Mouse (Mus musculus) adrenal gland, adult 2 months (tissue): ENCODE results near the gene Eef1b2. TPM values are rescaled to one million over a fixed set of nuclear protein-coding genes. Genes with fewer than 3 reads are reported as not detected.
"Not testable (repeated sequence)": the region's sequence is repeated elsewhere in the genome, so short reads cannot be mapped to it uniquely, and the experiment has no call there.

Experiments used
- DNase-seq: peaks from one replicate; pipeline ENCODE4 v3.0.0; 2021
- long read RNA-seq: library from polyadenylated mRNA; stranded (forward); transcript quantifications from one replicate; pipeline ENCODE4 v2.0.0, GENCODE M21; 2021
- polyA plus RNA-seq: library from polyadenylated mRNA; depleted of rRNA; stranded (reverse); fragments of >200 nt; gene quantifications from 2 replicates; pipeline ENCODE4 v1.2.3, GENCODE M21; 2012; rRNA removed
- total RNA-seq, 2 experiments: library from RNA; stranded (reverse); gene quantifications; 2 replicates each; pipeline ENCODE4 v1.2.3; 2021

Eef1b2 gene
- total RNA-seq: 100 to 1,000 TPM; 456 to 691 TPM
- 195 and 300 TPM in 2 replicates for polyA plus RNA-seq
- long read RNA-seq, transcript Eef1b2-204 (6 exons, 1,939 nt): major isoform, 104 of 111 reads
- long read RNA-seq, partial matches to known transcripts: 7 of 111 reads
- long read RNA-seq, other reads (novel, unspliced or antisense): 0 of 111 reads

DNA sequence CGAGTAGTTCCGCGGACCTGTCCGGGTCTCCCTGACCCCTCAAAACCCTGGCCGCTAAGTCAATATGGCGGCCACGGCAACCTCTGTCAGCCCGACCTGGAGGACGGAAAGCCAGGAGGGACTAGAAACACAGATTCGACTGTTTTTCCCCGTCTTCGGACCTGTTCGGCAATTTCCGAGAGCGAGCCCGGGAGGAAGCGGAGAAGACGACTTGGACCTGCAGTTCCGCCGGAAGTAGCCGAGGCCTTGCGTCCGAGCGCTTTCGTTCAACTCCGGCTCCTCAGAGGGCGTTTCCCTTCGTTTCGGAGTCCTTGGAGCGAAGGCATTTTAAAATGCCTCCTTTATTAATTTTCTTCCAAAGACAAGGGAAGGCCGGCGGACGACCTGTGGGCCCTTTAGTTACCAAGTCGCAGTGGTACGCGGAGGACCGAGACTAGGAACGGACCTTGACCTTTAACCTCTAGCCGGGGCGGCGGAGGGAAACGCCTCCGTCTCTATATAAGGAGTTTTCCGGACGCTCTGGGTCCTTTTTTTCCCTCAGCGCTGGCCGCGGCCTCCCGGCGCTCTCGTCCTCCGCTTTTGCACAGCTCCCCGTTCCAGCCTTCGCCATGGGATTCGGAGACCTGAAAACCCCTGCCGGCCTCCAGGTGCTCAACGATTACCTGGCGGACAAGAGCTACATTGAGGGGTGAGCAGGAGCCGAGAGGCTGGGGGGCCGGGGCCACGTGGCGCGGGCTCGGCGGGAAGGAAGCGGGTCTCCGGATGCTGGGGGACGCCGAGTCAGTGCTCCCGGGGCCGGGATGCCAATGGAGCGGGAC lies at the start of gene Eef1b2, which contains the start of gene Ndufs1:
Gene Eef1b2 (plus strand): TSS at position 222 of the 818 bp plus-strand sequence.
Gene Ndufs1 (minus strand): TSS at position 230 of the 818 bp plus-strand sequence.
- peak; percentile 99 for DNase-seq

DNA sequence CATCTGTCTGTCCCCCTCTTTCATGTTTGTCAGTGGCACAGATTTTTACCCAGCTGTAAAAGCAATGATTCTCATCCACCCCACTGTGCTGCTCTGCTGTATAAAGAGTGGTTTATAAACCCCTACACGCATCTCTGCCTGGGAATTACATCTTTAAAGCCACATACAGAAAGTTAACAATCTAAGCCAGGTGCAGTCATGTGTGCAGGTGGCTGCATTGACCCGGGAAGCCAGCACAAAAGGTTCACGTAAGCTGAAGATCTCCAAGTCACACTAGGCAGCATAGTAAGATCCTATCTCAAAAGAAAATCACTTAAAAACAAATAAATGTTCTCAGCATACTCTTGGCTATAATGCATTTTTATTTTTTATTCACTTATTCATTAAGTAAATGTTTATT lies 47.4 kb upstream of the Eef1b2 start:
- DNase-seq: no peak

DNA sequence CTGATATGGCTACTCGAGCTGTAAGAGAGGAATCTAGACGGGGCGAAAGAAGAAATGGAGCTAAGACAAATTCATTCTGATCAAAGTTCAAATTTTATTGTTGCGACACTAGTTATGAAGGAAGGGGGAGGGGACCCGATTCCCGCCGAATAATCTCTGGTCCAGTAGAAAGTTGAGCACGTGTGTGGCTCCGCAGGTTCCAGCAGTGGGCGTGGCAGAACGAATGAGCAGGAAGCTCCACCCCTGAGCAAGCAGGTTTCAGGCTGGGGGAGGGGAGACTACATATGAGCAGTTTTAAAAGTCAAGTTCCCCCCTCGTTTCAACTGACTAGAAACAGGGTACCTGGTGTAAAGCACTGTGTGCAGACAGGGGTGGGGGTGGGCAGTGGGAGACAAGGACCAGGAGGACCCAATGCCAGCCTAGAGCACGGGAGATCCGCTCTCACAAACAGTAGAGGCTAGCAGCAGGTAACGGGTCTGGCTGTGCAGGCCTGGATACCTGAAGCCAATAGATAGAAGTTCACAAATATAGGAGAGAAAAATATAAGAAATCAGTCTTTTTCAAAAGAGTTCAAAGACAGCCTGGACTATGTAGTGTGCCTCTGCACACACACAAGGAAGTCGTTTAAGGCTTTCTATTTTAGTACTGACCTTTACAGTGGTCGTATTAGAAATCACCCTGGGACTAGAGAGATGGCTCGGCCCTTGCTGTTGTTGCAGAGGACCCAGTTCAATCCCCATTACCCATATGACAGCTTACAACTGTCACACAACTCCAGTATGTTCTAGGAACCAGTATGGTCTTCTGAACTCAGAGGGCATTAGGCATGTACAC lies 46.6 kb upstream of the Eef1b2 start:
- DNase-seq: peak; percentile 39

DNA sequence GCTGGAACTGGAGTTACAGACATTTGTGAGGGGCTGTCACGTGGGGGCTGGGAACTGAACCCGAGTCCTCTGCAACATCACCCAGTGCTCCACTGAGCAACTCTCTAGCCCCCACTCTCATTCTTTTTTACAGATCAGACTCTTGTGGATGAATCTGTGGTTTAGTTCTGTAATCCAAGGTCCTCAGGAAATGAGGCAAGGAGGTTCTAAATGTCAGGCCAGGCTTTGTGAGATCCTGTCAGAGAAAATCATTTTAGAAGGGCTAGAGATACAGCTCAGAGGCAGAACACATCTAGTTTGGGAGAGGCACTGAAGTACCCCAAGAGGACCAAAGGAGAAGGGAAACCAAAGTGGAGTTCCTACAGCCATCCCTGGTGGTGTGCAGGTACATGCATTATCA lies 45.7 kb upstream of the Eef1b2 start:
- no peak for DNase-seq

DNA sequence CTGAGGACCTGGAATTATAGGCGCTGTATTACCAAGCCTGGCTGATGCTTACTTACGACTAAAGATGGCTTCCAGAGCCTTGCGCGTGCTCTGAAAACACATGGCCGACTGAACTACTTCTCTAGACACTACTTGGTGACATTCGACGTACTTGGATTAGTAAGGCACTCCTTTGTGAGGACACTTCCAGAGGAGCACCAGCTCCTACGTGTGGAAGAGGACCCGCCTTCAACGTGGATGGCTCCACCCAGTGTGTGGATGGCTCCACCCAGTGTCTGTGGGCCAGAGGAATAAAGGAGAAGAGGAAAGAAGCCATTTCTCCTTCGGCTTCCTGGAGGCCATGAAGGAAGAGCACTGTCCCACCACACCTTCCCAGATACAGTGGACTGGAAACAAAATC lies 44.9 kb upstream of the Eef1b2 start:
- no peak for DNase-seq

DNA sequence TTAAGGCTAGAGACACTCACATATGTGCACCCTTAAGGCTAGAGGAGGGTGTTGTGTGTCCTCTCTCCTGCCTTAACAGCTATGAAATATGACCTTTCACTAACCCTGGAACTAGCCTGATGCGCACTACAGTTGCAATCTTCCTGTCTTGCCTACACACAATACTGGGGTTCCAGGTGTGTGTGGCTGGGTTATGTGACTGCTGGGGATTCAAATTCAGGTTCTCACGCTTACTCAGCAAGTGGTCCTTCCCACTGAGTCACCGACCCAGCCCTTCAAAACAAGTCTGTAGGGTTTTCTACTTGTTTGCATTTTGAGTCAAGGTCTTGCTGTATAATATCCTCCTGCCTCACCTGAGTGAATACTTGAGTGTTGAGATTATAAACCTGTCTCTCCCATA lies 42.1 kb upstream of the Eef1b2 start:
- DNase-seq: no peak

DNA sequence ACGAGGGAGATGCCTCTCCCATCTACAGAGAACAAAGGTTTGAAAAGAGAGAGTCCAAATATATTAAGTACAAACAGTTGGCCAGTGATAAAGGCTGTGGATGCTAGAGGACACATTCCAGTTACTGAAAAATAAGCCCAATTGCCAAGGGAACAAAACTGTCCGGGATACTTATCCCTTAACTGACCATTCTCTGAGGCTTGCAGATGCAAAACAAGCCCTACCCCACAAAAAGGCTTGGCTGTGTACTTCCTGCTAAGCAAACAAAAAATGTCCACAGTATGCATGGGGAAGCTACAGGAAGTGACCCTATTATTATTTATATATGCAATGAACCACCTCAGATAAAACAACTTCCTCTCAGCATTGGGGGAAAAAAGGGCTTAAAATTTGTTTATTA lies 38.7 kb upstream of the Eef1b2 start:
- DNase-seq: no peak

DNA sequence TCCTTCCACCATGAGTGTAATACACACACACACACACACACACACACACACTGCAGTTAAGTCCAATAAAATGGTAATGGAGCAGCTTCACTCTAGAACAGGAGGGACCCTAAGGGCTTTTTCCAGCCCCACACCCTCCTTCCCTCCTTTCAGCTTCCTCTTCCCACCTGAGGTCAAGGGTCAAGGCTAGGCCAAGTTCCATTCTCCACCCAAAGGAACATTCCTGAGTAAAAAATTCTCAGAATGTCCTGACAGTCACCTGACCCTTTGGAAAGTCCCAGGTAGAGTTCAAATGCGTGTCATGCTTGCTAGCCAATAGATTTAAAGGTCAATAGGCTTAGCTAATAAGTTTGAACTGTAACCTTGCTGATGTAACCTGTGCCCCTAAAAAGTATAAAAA lies 38.0 kb upstream of the Eef1b2 start:
- DNase-seq: not testable (repeated sequence)

DNA sequence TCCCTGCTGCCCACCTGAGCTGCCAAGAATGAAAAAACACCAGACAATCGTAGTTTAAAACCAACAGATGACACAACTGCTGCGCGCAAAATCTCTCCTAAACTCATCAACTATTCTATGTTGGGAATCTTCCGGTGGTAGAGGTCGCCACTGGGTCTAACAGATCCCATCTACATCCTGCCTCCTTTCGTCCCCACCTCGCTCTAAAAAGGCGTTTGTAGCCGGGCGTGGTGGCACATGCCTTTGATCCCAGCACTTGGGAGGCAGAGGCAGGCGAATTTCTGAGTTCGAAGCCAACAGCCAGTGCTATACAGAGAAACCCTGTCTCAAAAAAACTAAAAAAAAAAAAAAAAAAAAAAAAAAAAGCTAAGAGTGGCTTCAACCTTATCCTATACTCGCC lies 36.4 kb upstream of the Eef1b2 start:
- DNase-seq: no peak

DNA sequence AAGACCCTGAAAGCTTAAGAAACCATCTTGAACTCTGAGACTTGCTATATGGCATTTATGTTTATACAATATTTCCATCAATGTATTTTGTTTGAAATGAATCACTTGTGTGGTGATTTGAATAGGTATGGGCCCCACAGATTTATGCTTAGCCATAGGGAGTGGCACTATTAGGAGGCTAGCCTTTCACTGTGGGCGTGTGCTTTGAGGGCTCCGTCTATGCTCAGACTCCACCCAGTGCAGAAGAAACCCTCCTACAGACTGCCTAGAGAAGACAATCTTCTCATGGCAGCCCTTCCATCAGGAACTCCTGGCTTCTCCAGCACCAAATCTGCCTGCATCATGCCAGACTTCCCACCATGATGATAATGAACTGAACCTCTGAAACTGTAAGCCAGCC lies 8.0 kb upstream of the Eef1b2 start:
- DNase-seq: no peak

DNA sequence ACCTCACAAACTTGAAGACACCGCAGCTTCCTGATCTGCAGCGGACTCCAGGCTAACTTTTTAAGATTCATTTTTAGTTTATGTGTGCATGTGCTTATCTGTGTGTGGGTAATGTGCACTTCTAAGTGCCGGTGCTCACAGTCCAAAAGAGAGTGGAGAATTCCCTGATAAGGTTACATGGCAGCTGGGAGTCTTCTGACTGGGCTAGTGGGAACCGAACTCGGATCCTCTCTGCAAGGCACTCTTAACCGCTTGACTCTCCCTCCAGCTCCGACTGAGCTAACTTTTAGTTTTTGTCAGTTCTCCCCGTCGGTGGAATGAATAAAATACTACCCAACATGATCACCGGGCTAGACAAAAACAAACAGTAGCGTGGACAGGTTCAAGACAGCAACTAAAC lies 772 bp upstream of the Eef1b2 start:
- DNase-seq: no peak

DNA sequence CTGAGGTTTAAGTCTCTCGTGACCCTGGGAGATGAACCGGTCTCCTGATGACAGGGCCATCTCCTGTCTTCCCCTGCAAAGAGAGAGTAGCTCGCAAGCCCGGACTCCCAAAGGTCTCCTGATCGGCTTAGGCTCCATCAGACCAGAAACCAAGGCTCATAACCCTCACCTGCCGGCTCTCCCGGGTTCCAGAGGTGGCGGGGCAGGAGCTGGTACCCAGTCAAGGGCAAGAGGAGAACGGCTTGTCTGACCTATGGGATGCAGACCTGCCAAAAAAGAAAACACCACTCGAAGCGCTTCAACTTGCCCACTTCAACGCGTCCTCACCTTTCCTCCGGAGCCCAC lies 394 bp upstream of the Eef1b2 start:
- DNase-seq: no peak

DNA sequence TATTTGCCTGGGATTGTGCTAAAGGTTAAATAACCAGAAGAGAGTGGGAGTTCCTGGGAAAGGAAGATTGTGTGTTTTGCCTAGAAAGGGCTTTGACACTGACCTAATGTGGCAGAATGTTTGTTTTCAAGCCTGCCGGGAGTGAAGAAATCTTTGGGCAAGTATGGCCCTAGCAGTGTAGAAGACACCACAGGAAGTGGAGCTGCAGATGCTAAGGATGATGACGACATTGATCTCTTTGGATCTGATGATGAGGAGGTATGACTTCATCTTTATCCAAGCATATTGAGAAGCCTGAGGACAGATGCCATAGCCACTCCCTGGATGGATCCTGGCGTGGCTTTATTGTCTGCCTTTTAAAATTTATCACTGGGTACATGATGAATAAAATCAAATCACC lies 1.7 kb downstream of the Eef1b2 start:
- DNase-seq: no peak

DNA sequence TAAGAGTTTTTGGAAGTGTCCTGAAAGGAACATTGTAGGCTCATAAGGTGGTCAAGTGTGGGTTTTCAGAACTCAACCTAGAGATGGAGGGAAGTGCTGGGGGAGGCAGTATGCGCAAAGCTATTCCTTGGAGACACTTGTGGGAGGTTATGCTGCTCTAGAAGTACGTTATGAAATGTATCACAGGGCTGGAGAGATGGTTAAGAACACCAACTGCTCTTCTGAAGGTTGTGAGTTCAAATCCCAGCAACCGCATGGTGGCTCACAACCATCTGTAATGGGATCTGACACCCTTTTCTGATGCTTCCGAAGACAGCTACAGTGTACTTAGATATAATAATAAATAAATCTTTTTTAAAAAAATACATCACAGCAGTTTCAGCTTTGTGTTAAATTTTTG lies 3.5 kb downstream of the Eef1b2 start:
- DNase-seq: no peak

DNA sequence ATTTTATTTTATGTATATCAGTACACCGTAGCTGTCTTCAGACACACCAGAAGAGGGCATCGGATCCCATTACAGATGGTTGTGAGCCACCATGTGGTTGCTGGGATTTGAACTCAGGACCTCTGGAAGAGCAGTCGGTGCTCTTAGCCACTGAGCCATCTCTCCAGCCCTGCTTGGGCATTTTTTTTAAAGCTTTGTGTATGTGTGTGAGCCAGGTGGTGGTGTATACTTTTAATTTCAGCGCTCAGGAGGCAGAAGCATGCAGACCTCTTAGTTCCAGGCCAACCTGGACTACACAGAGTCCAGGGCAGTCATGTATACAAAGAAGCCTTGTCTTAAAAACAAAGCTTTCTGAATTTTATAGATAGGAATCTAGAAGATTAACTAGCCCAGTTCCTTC lies 4.0 kb downstream of the Eef1b2 start:
- DNase-seq: not testable (repeated sequence)

DNA sequence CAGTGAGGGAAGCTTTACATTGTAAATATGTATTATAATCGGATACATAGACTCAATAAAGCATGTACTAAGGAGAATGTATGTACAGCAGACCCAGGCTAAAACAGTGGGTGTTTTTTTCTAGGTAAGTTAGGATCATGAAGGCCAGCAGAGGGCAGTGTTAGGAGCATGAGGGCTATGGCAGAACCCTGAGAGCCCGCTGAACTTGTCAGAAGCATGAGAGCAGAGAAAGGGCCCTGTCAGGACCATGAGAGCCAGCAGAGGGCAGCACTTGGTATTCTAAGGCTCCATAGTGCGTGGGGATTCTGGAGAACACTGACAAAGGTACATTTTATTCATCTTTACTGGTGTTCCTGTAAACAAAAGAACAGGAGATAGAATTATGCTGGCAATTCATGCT lies 4.4 kb downstream of the Eef1b2 start:
- peak; percentile 91 for DNase-seq

DNA sequence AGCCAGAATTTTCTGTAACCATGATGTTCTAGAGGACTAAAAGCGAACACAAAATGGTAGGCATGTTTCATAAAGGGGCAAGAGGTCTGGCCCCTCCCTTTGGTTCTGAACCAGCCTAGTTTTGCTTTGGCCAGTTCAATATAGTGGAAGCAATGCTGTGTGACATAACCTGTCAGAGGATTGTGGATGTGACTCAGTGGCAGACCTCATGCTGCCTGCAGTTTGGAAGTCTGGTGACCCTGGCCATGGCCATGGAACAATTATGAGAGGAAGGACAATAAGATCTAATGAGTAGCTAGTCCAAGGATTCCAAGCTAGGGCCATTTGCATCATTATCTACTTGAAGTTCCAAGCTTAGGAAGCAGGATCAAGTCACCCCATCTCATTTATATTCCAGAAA lies 4.9 kb downstream of the Eef1b2 start:
- peak; percentile 39 for DNase-seq

DNA sequence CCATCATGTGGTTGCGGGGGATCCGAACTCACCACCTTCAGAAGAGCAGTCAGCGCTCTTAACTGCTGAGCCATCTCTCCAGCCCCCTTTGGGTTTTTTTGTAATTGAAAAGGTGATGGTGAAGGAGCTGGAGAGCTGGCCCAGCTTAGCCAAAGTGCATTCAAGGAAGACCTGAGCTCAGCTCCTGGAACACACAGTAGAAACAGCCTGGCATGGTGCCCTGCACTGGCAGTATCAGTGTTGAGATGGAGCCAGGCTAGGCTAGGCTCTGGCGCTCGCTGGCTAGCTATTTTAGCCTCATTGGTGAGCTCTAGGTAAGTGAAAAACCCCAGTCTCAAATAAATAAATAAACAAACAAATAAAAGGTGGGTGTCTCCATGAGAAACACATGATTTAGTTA lies 5.6 kb downstream of the Eef1b2 start:
- peak; percentile 69 for DNase-seq

DNA sequence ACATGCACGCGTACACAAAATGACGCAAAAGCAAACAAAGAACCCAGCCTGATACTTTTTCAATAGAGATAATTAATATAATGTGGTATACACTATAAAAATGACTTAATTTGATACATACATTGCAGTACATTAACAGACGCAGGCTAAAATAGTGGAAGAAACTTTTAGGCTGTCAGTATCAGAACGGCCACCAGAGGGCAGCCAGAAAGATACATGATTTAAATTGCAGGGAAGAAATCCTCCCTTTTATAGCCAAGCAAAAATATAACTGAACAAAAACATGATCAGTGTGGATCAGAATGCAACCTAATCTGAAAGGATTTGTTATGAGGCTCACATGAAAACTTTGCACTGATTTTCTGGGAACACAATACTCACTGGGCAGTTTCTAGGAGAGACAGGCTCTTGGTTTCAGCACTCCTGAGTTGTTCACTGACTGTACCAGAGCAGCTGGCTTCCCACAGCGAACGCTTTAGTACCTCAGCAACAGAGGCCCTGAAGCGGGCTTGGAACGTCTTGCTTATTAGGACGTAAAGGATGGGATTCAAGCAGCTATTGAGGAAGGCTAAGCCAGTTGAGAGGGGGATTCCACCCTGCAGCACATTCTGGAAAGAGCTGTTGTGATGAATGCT lies 6.1 kb downstream of the Eef1b2 start:
- DNase-seq: peak; percentile 50

DNA sequence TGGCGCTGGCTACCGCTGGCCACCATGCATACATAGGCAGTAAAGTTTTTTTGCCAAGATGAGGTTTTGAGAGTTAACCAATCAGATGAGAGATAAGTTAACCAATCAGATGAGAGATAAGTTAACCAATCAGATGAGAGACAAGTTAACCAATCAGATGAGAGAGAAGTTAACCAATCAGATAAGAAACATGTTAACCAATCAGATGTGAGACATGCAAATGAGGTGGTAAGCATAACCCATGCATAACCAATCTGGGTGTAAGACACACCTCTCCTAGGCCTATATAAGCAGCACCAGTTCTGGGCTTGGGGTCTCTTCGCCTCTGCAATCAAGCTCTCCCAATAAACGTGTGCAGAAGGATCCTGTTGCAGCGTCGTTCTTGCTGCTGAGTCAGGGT lies 8.8 kb downstream of the Eef1b2 start:
- DNase-seq: not testable (repeated sequence)

DNA sequence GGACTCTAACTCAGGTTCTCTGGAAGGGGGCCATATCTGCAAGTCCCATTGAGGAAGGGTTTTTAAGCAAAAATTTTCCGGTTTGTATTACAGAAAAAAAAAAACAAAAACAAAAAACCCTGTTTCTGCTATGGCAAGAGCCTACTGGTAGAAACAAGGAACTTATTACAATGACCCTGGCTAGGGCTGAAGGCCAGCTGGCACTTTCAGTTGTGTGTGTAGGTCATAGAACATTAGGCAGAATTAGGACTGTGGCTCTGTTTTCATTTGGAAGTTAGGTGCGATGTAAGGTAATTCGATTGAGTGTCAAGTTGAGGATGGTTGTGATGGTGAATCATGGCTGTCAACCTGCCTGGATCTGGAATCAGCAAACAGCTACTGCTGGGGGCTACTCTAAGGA lies 11.9 kb downstream of the Eef1b2 start:
- no peak for DNase-seq

DNA sequence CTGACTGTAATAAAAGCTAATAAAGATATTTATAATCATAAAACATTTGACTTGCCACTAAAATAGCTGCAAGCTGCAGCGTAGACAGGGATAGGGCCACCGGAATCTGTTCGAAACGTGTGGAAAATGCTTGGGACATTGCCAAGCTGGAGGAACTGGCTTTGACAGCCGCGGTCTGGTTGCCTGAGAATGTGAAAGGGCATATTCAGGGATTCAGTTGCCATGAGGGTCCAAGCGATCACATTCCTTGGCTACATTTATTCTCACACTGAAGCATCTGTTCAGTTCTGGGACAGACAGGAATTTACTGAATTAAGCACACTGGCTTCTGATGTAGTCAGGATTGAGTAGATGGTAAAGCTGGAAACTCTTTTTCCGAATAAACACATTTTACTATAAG lies 14.2 kb downstream of the Eef1b2 start:
- no peak for DNase-seq
